Comparison of ENCODE assay signal across 8 mouse cellular contexts in genomic region chr4:147219319-147220070, GRCm38 (mm10).
DNase-seq lines count a peak whose midpoint lies in the region; ATAC-seq and TF ChIP-seq lines count a peak whose summit lies in the region.
"Not testable (repeated sequence)": the region's sequence is repeated elsewhere in the genome, so short reads cannot be mapped to it uniquely, and the experiment has no call there.

No protein-coding gene starts in this region.

- peak; percentile 29 to 48 for DNase-seq in cerebellum, adult 2 months
- DNase-seq in forebrain, embryonic 10.5 days (ENCODE audit: extremely low spot score, low spot score) = peak; percentile 15
- peak; percentile 20 for DNase-seq in kidney, adult 11 months
- DNase-seq in limb, embryonic 14.5 days (ENCODE audit: low spot score) = not testable (repeated sequence)
- DNase-seq in yolk sac, embryonic 10.5 days (ENCODE audit: low spot score) = peak; percentile 26

- H3K9ac ChIP-seq in heart, embryonic 15.5 days; limb, embryonic 14.5 days (ENCODE audit: low read depth, low read length, severe bottlenecking): not testable (repeated sequence)

- peaks cover 34% of the 10 kb centered on the region for H3K9me3 ChIP-seq in forebrain, embryonic 10.5 days
- H3K9me3 ChIP-seq in heart, embryonic 15.5 days (replicated peaks) = not testable (repeated sequence)
- peaks cover 10% of the 10 kb centered on the region for H3K9me3 ChIP-seq in limb, embryonic 14.5 days (ENCODE audit: control insufficient read depth, low read length)

- H3K27me3 ChIP-seq in cerebellum, adult 2 months (ENCODE audit: control insufficient read depth, insufficient read depth, low read length); forebrain, embryonic 10.5 days (ENCODE audit: poor library complexity, severe bottlenecking); heart, embryonic 15.5 days; limb, embryonic 14.5 days (ENCODE audit: control insufficient read depth, insufficient read depth, low read length): not testable (repeated sequence)

- TF ChIP-seq CTCF in cerebellum, adult 2 months (IDR thresholded peaks at IDR 0.05; ENCODE audit: borderline replicate concordance, insufficient read depth, low read depth, low read length); olfactory bulb, adult 2 months (IDR thresholded peaks at IDR 0.05; ENCODE audit: insufficient read depth, low read depth, low read length): not testable (repeated sequence)

- not testable (repeated sequence) for H3K79me2 ChIP-seq in macrophage (ENCODE audit: inconsistent target)

- not testable (repeated sequence) for H3K4me1 ChIP-seq in cerebellum, adult 2 months (ENCODE audit: control insufficient read depth, insufficient read depth, low read length); forebrain, embryonic 10.5 days; heart, embryonic 15.5 days (replicated peaks); limb, embryonic 14.5 days (ENCODE audit: control insufficient read depth, insufficient read depth, low read length); olfactory bulb, adult 2 months (ENCODE audit: control insufficient read depth, insufficient read depth, low read length)

- not testable (repeated sequence) for TF ChIP-seq POLR2A in cerebellum, adult 2 months (IDR thresholded peaks at IDR 0.05; ENCODE audit: borderline replicate concordance, insufficient read depth, low read length); limb, embryonic 14.5 days (IDR thresholded peaks at IDR 0.05; ENCODE audit: borderline replicate concordance, extremely low read depth, insufficient read depth, insufficient read length); olfactory bulb, adult 2 months (IDR thresholded peaks at IDR 0.05; ENCODE audit: insufficient read depth, low read depth, low read length)

- WGBS in cerebellum, adult 2 months = 72% methylated on average over 51 of the region's 51 CpGs
- 69% methylated on average over 51 of the region's 51 CpGs for WGBS in forebrain, embryonic 10.5 days
- 62% methylated on average over 51 of the region's 51 CpGs for WGBS in heart, embryonic 15.5 days
- WGBS in limb, embryonic 14.5 days = 66% methylated on average over 48 of the region's 51 CpGs
- WGBS in macrophage (ENCODE audit: missing documents) = 63% methylated on average over 45 of the region's 51 CpGs
- 82% methylated on average over 51 of the region's 51 CpGs for WGBS in olfactory bulb, adult 2 months

- not testable (repeated sequence) for H3K4me3 ChIP-seq in cerebellum, adult 2 months (replicated peaks; ENCODE audit: insufficient read depth, low read depth, low read length)
- H3K4me3 ChIP-seq in forebrain, embryonic 10.5 days = peak overlapping the region; percentile 39
- H3K4me3 ChIP-seq in heart, embryonic 15.5 days = peak overlapping the region; percentile 50
- peak overlapping the region; percentile 17 for H3K4me3 ChIP-seq in limb, embryonic 14.5 days (replicated peaks; ENCODE audit: low read length)
- H3K4me3 ChIP-seq in macrophage (ENCODE audit: inconsistent target) = peak overlapping the region; percentile 37
- peak overlapping the region; percentile 0; the same call in 1 of the 2 replicates for H3K4me3 ChIP-seq in olfactory bulb, adult 2 months (ENCODE audit: insufficient read depth, low read depth, low read length)

- ATAC-seq in heart, embryonic 15.5 days (replicated peaks; ENCODE audit: insufficient number of reproducible peaks, insufficient read depth, low FRiP score, low read depth); limb, embryonic 14.5 days (ENCODE audit: low FRiP score, low read depth): not testable (repeated sequence)

- not testable (repeated sequence) for H3K36me3 ChIP-seq in forebrain, embryonic 10.5 days (replicated peaks); heart, embryonic 15.5 days; limb, embryonic 14.5 days (ENCODE audit: control insufficient read depth, insufficient read depth, low read length); macrophage (ENCODE audit: inconsistent target)

- peak overlapping the region; percentile 52 for H3K4me2 ChIP-seq in heart, embryonic 15.5 days
- peak overlapping the region; percentile 31 for H3K4me2 ChIP-seq in limb, embryonic 14.5 days (replicated peaks; ENCODE audit: low read depth, low read length, severe bottlenecking)

- not testable (repeated sequence) for H3K27ac ChIP-seq in cerebellum, adult 2 months (ENCODE audit: insufficient read depth, low read length); forebrain, embryonic 10.5 days; heart, embryonic 15.5 days; limb, embryonic 14.5 days (replicated peaks; ENCODE audit: low read depth, low read length); macrophage; olfactory bulb, adult 2 months (ENCODE audit: insufficient read depth, low read depth, low read length)
